Mouse (Mus musculus): ENCODE data around the gene Gse1. TPM values are rescaled to one million over a fixed set of nuclear protein-coding genes. Genes with fewer than 3 reads are reported as not detected.

Gene Gse1
- polyA plus RNA-seq, 1 experiment from 2014 or later: 28.8 TPM

DNA sequence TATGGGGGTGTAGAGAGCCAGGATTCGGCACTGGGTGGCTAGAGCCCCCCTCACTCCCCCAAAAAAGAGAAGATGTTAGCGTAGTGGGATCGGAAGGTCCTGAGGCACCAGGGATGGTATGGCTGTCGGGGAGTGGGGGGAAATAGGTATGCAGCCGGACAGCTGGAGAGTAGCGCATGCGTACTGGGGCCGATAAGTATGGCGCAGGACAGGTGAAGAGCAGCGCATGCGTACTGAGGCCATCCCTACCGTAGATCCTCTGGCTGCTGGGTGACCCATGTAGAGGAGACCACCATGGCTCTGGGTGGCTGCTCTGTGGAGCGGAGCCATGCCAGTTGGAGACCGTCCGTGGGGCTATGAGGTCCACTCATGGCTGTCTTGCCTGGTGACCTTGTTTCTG, 268.2 kb downstream of the Gse1 start:
- no peak overlapping the region for H3K4me3 ChIP-seq
- peaks cover 66% of the 10 kb centered on the region for H3K27me3 ChIP-seq
- H3K4me1 ChIP-seq: peaks cover 95% of the 10 kb centered on the region

DNA sequence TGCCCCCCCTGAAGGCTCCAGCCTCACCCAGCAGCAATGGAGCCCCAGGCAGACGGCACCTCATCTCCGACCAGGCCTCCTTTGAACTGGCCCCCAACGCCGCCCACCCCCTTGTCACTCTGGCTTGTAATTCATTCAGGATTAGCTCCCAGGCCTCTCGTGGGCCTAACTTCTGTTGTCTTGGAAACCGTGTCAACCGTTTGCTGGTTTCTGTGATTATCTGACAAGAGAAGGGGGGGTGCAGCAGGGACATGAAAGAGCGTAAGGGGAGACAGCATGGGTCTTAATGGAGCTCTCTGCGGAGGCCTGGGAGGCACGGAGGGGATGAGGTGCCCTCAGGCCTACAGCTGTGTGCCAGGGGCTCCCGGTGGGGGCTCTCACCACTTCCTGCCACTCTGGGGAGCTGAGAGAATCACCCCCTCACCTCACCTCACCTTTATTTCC, 269.3 kb downstream of the Gse1 start:
- peak; percentile 65 for ATAC-seq (ENCODE audit: low FRiP score, low read depth)
- H3K27ac ChIP-seq (replicated peaks): peak overlapping the region; percentile 86
- no peaks in the 10 kb centered on the region for H3K9me3 ChIP-seq
- WGBS: 5% methylated on average over 11 of the region's 11 CpGs
- H3K27me3 ChIP-seq: peaks cover 66% of the 10 kb centered on the region
- H3K9ac ChIP-seq (replicated peaks): peak overlapping the region; percentile 39; the same call in 1 of the 2 replicates
- H3K4me3 ChIP-seq: peak overlapping the region; percentile 14; the same call in 1 of the 2 replicates
- H3K4me2 ChIP-seq (replicated peaks): peak overlapping the region; percentile 44
- H3K36me3 ChIP-seq: no peaks in the 10 kb centered on the region
- H3K4me1 ChIP-seq: peaks cover 95% of the 10 kb centered on the region

More for the DNA sequence above, 268.2 kb downstream of the Gse1 start:
- Histone ChIP-seq H3K27ac (replicated peaks) (peak overlapping the region; percentile 86; the same call in 1 of the 2 replicates), H3K36me3 (no peaks in the 10 kb centered on the region), H3K9ac (replicated peaks) (no peak overlapping the region), H3K4me2 (replicated peaks) (peak overlapping the region; percentile 44), H3K9me3 (no peaks in the 10 kb centered on the region)
- 95% methylated on average over 15 of the region's 15 CpGs for WGBS
- ATAC-seq (ENCODE audit: low FRiP score, low read depth): no peak

DNA sequence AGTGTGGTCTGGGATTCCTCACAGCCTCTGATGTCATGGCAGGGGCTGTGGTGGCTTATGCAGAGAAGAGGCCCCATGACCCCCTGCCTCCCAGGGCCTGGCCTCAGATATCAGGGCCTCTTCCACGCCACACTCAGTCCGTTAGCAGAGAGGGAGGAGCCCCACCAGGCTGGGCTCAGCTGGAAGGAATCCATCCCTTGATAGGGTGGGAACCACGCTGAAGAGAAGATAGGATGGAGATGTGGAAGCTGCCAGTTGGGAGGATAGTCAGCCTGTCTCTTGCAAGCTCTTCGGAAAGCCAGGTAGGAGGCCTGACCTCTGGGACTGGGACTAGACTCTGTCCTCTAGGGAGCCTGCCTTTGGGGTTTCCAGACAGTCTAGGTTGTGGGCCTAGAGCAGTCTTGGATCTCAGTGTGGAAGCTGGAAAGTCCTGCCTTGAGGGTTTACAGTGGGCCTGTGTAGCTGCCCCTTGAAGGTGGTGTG, 270.1 kb downstream of the Gse1 start:
- Histone ChIP-seq H3K9me3 (no peaks in the 10 kb centered on the region), H3K27ac (replicated peaks) (peak overlapping the region; percentile 86), H3K4me1 (peaks cover 95% of the 10 kb centered on the region), H3K4me2 (replicated peaks) (peak overlapping the region; percentile 44), H3K36me3 (no peaks in the 10 kb centered on the region), H3K4me3 (peak overlapping the region; percentile 13), H3K9ac (replicated peaks) (peak overlapping the region; percentile 39; the same call in 1 of the 2 replicates), H3K27me3 (peaks cover 65% of the 10 kb centered on the region)
- peak; percentile 24; the same call in 1 of the 2 replicates for ATAC-seq (ENCODE audit: low FRiP score, low read depth)
- WGBS: 8% methylated on average over 4 of the region's 4 CpGs

DNA sequence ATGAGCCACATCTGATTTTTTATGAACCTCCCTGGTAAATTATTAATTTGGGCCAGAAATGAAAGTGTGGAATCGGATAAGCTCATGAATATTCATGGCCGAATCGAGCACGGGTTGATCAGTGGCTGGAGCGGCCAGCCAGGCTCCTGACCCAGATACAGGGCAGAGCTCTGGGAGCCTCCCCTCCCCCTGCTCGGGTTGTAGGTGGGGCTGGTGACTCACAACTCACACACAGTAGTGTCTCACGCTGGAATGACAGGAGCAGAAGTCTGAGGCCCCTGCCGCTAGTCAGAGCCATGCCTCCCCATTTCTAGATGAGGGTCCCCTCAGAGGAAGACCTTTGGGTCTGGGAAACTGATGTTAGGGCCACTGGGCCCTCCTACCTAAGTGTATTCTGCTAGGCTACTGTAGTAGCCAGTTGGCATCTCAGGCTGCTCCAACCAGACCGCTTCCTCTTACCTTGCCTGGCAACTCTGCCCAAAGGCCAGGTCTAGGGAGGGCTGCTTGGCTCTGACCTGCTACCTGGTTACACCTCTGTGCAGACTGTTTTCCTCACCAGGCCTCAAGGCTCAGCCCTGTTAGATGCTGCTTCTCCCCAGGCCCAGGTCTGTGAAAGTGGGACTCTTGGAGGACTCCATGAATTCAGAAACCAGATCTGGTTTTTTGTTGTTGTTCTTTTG, 270.8 kb downstream of the Gse1 start:
- no peaks in the 10 kb centered on the region for H3K9me3 ChIP-seq
- 12% methylated on average over 9 of the region's 9 CpGs for WGBS
- H3K4me2 ChIP-seq (replicated peaks): peak overlapping the region; percentile 44
- peak; percentile 51; the same call in 1 of the 2 replicates for ATAC-seq (ENCODE audit: low FRiP score, low read depth)
- peaks cover 58% of the 10 kb centered on the region for H3K27me3 ChIP-seq
- no peaks in the 10 kb centered on the region for H3K36me3 ChIP-seq
- H3K4me1 ChIP-seq: peaks cover 95% of the 10 kb centered on the region
- H3K9ac ChIP-seq (replicated peaks): peak overlapping the region; percentile 39; the same call in 1 of the 2 replicates
- peak overlapping the region; percentile 86 for H3K27ac ChIP-seq (replicated peaks)
- peak overlapping the region; percentile 13 for H3K4me3 ChIP-seq

DNA sequence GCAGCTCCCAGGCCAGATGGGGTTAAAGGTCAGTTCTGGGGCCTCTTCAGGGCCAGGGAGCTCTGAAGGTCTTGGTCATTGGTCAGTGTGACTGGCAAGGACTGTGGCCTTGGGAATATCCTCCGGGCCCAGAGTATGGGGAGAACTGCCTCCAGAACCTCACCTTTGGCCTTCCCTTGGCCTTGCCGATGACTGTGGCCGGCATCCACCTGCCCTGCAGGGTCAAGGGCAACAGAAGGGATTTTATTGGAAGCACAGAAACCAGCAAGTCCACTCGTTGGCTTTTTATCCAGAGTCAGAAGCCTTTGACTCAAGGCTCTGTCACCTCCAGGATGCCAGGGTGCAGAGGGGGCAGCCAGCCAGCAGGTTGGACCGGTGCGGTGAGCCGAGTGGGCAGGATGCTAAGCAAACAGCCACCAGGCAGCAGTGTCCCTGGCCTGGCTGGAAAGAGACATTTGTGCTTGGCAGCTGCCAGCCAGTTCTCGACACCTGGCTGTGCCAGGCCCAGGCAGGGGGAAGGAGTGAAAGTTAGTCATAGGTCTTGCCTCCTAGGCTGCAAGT, 272.5 kb downstream of the Gse1 start:
- H3K27me3 ChIP-seq: peaks cover 53% of the 10 kb centered on the region
- 81% methylated on average over 8 of the region's 8 CpGs for WGBS
- H3K9me3 ChIP-seq: no peaks in the 10 kb centered on the region
- no peak for ATAC-seq (ENCODE audit: low FRiP score, low read depth)
- peaks cover 95% of the 10 kb centered on the region for H3K4me1 ChIP-seq
- no peak overlapping the region for H3K4me3 ChIP-seq
- H3K36me3 ChIP-seq: no peaks in the 10 kb centered on the region
- no peak overlapping the region; the same call in 1 of the 2 replicates for H3K9ac ChIP-seq (replicated peaks)
- H3K27ac ChIP-seq (replicated peaks): no peak overlapping the region
- no peak overlapping the region for H3K4me2 ChIP-seq (replicated peaks)

DNA sequence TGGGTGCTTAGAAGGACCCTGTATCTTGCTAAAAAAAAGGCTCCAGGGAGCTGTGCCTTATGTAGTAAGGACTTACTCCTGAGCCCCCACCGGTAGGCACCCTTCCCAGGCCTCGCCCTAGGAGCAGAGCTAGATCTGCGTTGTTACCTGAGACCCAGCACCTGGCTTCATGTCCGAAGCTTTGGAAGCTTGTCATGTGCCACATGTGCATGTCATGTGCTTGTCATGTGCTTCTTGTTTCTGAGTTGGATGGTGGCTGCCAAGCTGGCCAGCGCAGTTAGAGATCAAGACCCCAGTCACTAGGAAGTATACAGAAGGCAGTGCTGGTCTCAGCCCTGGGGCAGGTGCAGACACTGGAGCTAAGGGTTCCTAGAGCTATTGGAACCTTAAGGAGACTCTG, 273.2 kb downstream of the Gse1 start:
- Histone ChIP-seq H3K9me3 (no peaks in the 10 kb centered on the region), H3K27ac (replicated peaks) (no peak overlapping the region; the same call in 1 of the 2 replicates), H3K36me3 (no peaks in the 10 kb centered on the region), H3K4me1 (peaks cover 98% of the 10 kb centered on the region), H3K9ac (replicated peaks) (no peak overlapping the region), H3K4me2 (replicated peaks) (no peak overlapping the region), H3K27me3 (peaks cover 53% of the 10 kb centered on the region), H3K4me3 (no peak overlapping the region)
- no peak for ATAC-seq (ENCODE audit: low FRiP score, low read depth)
- WGBS: 85% methylated on average over 5 of the region's 5 CpGs

DNA sequence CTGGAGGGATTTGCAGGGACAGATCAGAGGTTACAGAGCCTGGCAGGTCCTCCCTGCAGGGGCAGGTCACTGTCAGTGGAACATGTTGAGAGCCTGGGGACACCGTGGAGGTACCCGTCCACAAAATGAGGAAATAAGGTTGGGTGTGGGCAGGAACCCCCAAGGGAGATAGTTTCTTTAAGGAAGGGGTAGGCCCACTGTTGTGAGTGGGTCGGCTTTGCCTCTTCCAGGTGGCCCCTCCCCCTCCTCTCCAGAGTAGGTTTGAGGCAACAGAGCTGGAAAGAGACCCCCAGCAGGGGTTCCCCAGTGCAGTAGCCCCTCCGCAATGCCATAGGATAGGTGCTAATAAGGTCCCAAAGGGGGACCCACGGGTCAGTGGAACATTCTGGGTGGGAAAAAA, 274.2 kb downstream of the Gse1 start:
- no peaks in the 10 kb centered on the region for H3K9me3 ChIP-seq
- WGBS: 53% methylated on average over 5 of the region's 5 CpGs
- H3K27ac ChIP-seq (replicated peaks): no peak overlapping the region
- H3K36me3 ChIP-seq: no peaks in the 10 kb centered on the region
- peaks cover 57% of the 10 kb centered on the region for H3K27me3 ChIP-seq
- H3K4me2 ChIP-seq (replicated peaks): no peak overlapping the region
- H3K4me1 ChIP-seq: peaks cover 97% of the 10 kb centered on the region
- ATAC-seq (ENCODE audit: low FRiP score, low read depth): no peak
- no peak overlapping the region for H3K4me3 ChIP-seq
- no peak overlapping the region; the same call in 1 of the 2 replicates for H3K9ac ChIP-seq (replicated peaks)

DNA sequence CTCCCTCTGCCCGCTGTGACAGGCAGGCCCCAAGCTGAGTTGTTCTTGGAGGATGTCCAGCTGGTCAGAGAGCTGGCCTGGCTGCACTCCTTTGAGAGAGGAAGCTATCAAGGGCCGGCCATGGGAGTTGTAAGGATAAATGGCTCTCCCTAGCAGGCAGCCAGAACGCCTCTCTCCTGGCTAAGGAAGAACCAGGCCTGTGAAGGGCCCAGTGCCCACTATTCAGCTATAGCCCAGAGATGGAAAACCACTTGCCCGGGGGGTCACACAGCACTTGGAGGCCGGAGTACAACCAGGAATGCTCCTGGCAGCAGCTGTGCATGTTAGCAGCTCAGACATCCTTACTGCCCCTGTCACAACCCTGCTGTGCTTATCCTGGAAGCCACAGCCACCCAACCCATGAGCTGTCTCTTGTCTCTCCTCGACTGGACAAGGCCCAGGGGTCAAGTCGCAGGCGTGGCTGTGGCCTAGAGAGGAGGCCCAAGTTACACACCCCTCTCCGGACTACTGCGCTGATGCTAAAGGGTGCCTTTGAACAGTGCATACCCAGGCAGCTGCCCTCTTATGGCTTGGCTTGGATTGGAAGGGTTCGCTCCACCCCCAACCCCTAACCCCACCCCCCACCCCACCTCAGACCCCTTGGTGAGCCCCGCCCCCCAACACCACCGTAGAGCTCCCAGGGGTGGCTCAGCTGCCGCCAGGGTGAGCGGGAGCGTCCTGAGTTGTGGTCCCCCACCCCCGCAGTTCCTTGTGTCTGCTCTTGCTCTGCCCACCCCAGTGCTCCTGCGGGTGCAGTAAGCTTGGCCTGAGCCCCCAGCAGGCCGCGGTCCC, 276.2 kb downstream of the Gse1 start:
- no peaks in the 10 kb centered on the region for H3K9me3 ChIP-seq
- peaks cover 97% of the 10 kb centered on the region for H3K4me1 ChIP-seq
- H3K9ac ChIP-seq (replicated peaks): peak overlapping the region; percentile 39
- H3K4me2 ChIP-seq (replicated peaks): peak overlapping the region; percentile 56
- H3K4me3 ChIP-seq: peak overlapping the region; percentile 30
- WGBS: 3% methylated on average over 20 of the region's 20 CpGs
- H3K27ac ChIP-seq (replicated peaks): peak overlapping the region; percentile 95
- H3K36me3 ChIP-seq: no peaks in the 10 kb centered on the region
- H3K27me3 ChIP-seq: peaks cover 58% of the 10 kb centered on the region
- ATAC-seq (ENCODE audit: low FRiP score, low read depth): peak; percentile 1; the same call in 1 of the 2 replicates

DNA sequence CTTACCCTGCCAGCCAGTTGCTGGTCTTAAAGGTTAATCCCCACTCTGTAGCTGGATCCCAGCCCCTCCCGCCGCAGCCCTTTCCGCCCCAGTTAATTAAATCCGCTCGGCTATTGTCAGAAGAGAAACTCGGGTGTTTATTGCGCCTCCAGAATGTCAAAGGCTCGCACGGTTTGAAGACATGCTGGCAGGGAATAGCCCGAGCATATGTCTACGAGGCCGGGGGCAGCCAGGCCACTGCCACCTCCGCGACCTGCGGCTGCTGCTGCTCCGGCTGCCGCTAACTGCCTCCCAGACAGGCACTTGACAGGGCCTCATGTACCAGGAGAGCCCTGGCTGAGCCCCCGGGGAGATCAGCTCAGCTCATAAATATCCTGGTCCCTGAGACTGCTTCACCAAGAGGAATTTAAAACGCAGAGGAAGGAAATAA, 276.8 kb downstream of the Gse1 start:
- no peaks in the 10 kb centered on the region for H3K9me3 ChIP-seq
- H3K27me3 ChIP-seq: peaks cover 53% of the 10 kb centered on the region
- H3K4me1 ChIP-seq: peaks cover 98% of the 10 kb centered on the region
- WGBS: under 1% methylated on average over 19 of the region's 19 CpGs
- peak overlapping the region; percentile 39 for H3K9ac ChIP-seq (replicated peaks)
- H3K4me3 ChIP-seq: peak overlapping the region; percentile 30
- H3K27ac ChIP-seq (replicated peaks): peak overlapping the region; percentile 95
- ATAC-seq (ENCODE audit: low FRiP score, low read depth): peak; percentile 35
- H3K36me3 ChIP-seq: no peaks in the 10 kb centered on the region
- peak overlapping the region; percentile 56 for H3K4me2 ChIP-seq (replicated peaks)

DNA sequence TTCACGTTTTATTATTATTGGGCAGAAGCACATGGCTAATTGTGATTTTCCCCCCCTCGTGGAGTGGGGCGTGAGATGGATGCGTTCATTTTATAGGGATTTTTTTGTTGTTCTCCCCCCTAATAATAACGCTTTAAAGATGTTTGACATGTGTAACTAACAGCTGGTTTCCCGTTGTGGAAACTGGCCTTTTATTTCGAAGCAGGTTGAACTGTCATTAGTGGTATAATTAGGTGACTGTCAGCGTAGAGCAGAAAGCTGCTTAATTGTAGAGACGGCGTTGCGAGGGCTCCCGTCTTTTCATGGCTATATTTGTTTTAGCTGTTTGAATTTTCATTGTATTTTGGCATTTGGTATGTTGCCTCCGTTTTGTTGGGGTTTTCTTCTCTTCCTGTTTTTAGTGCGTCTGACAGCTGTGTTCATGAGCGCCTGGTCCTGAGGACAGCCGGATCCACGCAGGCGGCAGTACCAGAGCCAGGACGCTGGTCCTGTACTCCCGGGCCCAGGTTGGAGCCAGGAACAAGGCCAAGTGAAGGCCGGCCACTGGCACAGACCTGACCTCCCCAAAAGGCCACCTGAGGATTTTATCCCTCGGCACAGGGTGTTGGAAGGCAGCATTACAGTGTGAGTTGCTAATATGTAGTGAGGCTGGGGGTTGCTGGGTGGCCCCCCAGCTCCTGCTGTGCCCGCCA, 277.5 kb downstream of the Gse1 start:
- 9% methylated on average over 23 of the region's 23 CpGs for WGBS
- peak overlapping the region; percentile 95 for H3K27ac ChIP-seq (replicated peaks)
- H3K27me3 ChIP-seq: peaks cover 50% of the 10 kb centered on the region
- ATAC-seq (ENCODE audit: low FRiP score, low read depth): no peak
- H3K9me3 ChIP-seq: no peaks in the 10 kb centered on the region
- H3K4me2 ChIP-seq (replicated peaks): peak overlapping the region; percentile 56
- H3K36me3 ChIP-seq: no peaks in the 10 kb centered on the region
- peak overlapping the region; percentile 30 for H3K4me3 ChIP-seq
- H3K4me1 ChIP-seq: peaks cover 98% of the 10 kb centered on the region
- peak overlapping the region; percentile 39 for H3K9ac ChIP-seq (replicated peaks)

DNA sequence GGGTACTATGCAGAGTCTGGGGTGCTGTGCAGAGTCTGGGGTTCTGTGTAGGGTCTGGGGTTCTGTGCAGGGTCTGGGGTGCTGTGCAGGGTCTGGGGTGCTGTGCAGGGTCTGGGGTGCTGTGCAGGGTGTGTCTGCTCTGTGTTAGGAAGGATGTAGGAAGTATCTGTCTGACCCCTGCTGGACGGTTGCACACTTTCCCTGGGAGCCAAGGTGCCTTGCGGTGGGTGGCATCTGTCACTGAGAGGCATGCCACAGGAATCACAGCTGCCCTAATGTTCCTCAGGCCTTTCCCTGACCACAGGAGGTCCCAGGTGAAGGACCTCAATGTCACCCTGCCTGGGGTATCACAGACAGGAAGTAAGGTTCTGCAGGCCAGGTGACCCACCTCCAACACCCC, 278.3 kb downstream of the Gse1 start:
- Histone ChIP-seq H3K4me2 (replicated peaks) (peak overlapping the region; percentile 56), H3K4me3 (no peak overlapping the region), H3K36me3 (no peaks in the 10 kb centered on the region), H3K9me3 (no peaks in the 10 kb centered on the region), H3K9ac (replicated peaks) (no peak overlapping the region; the same call in 1 of the 2 replicates), H3K27me3 (peaks cover 50% of the 10 kb centered on the region), H3K4me1 (peaks cover 99% of the 10 kb centered on the region), H3K27ac (replicated peaks) (peak overlapping the region; percentile 95; the same call in 1 of the 2 replicates)
- WGBS: 49% methylated on average over 2 of the region's 2 CpGs
- no peak for ATAC-seq (ENCODE audit: low FRiP score, low read depth)

Data from midbrain, embryonic 12.5 days (tissue).